Mouse (Mus musculus) liver, embryonic 18 days (tissue): ENCODE data around the gene Tas2r120. TPM values are rescaled to one million over a fixed set of nuclear protein-coding genes. Genes with fewer than 3 reads are reported as not detected.

Experiments
- polyA plus RNA-seq: library from polyadenylated mRNA; depleted of rRNA; stranded (reverse); fragments of >200 nt; gene quantifications from 2 replicates; pipeline ENCODE4 v1.2.3, GENCODE M21; 2012; rRNA removed

Tas2r120 gene
- not detected in 2 replicates for polyA plus RNA-seq

GRCm38 (mm10) chr6:132656653-132657052, at the start of gene Tas2r120:
Gene Tas2r120 (plus strand): TSS chr6:132656953.

GRCm38 (mm10) chr6:132651426-132651825, 5.3 kb upstream of the Tas2r120 start, which contains the start of gene A630073D07Rik:
Gene A630073D07Rik (minus strand): TSS chr6:132651526.

GRCm38 (mm10) chr6:132700907-132701306, 44.2 kb downstream of the Tas2r120 start, which contains the start of gene Tas2r121:
Gene Tas2r121 (minus strand): TSS chr6:132701007.

Other genes with a start within 250 kb of the Tas2r120 start
- not detected in 2 replicates for gene Prh1, start 87.1 kb upstream of the Tas2r120 start, polyA plus RNA-seq
- gene Prp2, start 61.0 kb upstream of the Tas2r120 start, polyA plus RNA-seq: not detected in 2 replicates
- gene A630073D07Rik, start 5.4 kb upstream of the Tas2r120 start, polyA plus RNA-seq: not detected in 2 replicates
- gene Tas2r121, start 44.1 kb downstream of the Tas2r120 start, polyA plus RNA-seq: not detected in 2 replicates
- not detected in 2 replicates for gene Tas2r122, start 55.0 kb downstream of the Tas2r120 start, polyA plus RNA-seq
- not detected in 2 replicates for gene Tas2r115, start 81.1 kb downstream of the Tas2r120 start, polyA plus RNA-seq
- not detected in 2 replicates for gene Tas2r124, start 97.8 kb downstream of the Tas2r120 start, polyA plus RNA-seq
- not detected in 2 replicates for gene Tas2r102, start 105.2 kb downstream of the Tas2r120 start, polyA plus RNA-seq
- gene Tas2r136, start 121.2 kb downstream of the Tas2r120 start, polyA plus RNA-seq: not detected in 2 replicates
- not detected in 2 replicates for gene Tas2r117, start 145.9 kb downstream of the Tas2r120 start, polyA plus RNA-seq
- gene Tas2r123, start 190.2 kb downstream of the Tas2r120 start, polyA plus RNA-seq: not detected in 2 replicates
- gene Tas2r116, start 198.5 kb downstream of the Tas2r120 start, polyA plus RNA-seq: not detected in 2 replicates
- gene Tas2r110, start 211.1 kb downstream of the Tas2r120 start, polyA plus RNA-seq: not detected in 2 replicates
- not detected in 2 replicates for gene Tas2r113, start 236.1 kb downstream of the Tas2r120 start, polyA plus RNA-seq